Mouse (Mus musculus) MEL-GATA-1-ER (cell line): Measurements from ENCODE around the gene Ampd2.

Source experiments
- DNase-seq: peaks from one replicate; pipeline ENCODE4 v3.0.0-alpha.2; 2012; ENCODE audit warnings: low read depth; ENCODE audit errors: extremely low read depth

Ampd2 gene

GRCm38 (mm10) chr3:108086470-108086979 is at the start of gene Ampd2:
TSS of gene Ampd2 (minus strand) at chr3:108086651.
- no peak for DNase-seq

GRCm38 (mm10) chr3:108134701-108135100 is 48.2 kb upstream of the Ampd2 start:
- no peak for DNase-seq

GRCm38 (mm10) chr3:108132484-108132883 is 46.0 kb upstream of the Ampd2 start:
- no peak for DNase-seq

GRCm38 (mm10) chr3:108131821-108132220 is 45.4 kb upstream of the Ampd2 start:
- DNase-seq, result no peak

GRCm38 (mm10) chr3:108131216-108131615 is 44.8 kb upstream of the Ampd2 start:
- no peak for DNase-seq

- no peak for DNase-seq
Measured at GRCm38 (mm10) chr3:108129804-108130203, 43.4 kb upstream of the Ampd2 start.

- no peak for DNase-seq
Measured at GRCm38 (mm10) chr3:108129367-108129766, 42.9 kb upstream of the Ampd2 start.

GRCm38 (mm10) chr3:108128520-108128919 is 42.1 kb upstream of the Ampd2 start:
- no peak for DNase-seq

GRCm38 (mm10) chr3:108126327-108126726 is 39.9 kb upstream of the Ampd2 start:
- DNase-seq, result no peak

- no peak for DNase-seq
Measured at GRCm38 (mm10) chr3:108124131-108124530, 37.7 kb upstream of the Ampd2 start.

GRCm38 (mm10) chr3:108123242-108123641 is 36.8 kb upstream of the Ampd2 start:
- no peak for DNase-seq

GRCm38 (mm10) chr3:108121101-108121500 is 34.6 kb upstream of the Ampd2 start:
- DNase-seq, result no peak

GRCm38 (mm10) chr3:108117465-108117864 is 31.0 kb upstream of the Ampd2 start:
- no peak for DNase-seq

GRCm38 (mm10) chr3:108113591-108114289 is 27.3 kb upstream of the Ampd2 start:
- DNase-seq, result no peak

GRCm38 (mm10) chr3:108112666-108113065 is 26.2 kb upstream of the Ampd2 start:
- no peak for DNase-seq

GRCm38 (mm10) chr3:108112246-108112645 is 25.8 kb upstream of the Ampd2 start:
- DNase-seq, result no peak

- DNase-seq, result no peak
Measured at GRCm38 (mm10) chr3:108111320-108111719, 24.9 kb upstream of the Ampd2 start.

GRCm38 (mm10) chr3:108105281-108105680 is 18.8 kb upstream of the Ampd2 start:
- DNase-seq, result no peak

- DNase-seq, result no peak
Measured at GRCm38 (mm10) chr3:108102075-108102474, 15.6 kb upstream of the Ampd2 start.

GRCm38 (mm10) chr3:108101594-108101993 is 15.1 kb upstream of the Ampd2 start:
- no peak for DNase-seq

- DNase-seq, result no peak
Measured at GRCm38 (mm10) chr3:108098316-108098715, 11.9 kb upstream of the Ampd2 start.

GRCm38 (mm10) chr3:108097656-108098055 is 11.2 kb upstream of the Ampd2 start:
- no peak for DNase-seq

GRCm38 (mm10) chr3:108096726-108097125 is 10.3 kb upstream of the Ampd2 start:
- peak; percentile 93 for DNase-seq
